Mouse (Mus musculus): ENCODE results near the gene Prex1. TPM values are rescaled to one million over a fixed set of nuclear protein-coding genes. Genes with fewer than 3 reads are reported as not detected.
A peak's percentile ranks its signal among the peaks of the same experiment; 100 is the strongest.

Prex1 gene
- polyA plus RNA-seq, 1 experiment from 2014 or later: 11.6 TPM

GRCm38 (mm10) chr2:166664506-166664905 lies 49.1 kb downstream of the Prex1 start:
- Histone ChIP-seq H3K9me3 (replicated peaks; ENCODE audit: control insufficient read depth, low read length) (no peaks in the 10 kb centered on the region), H3K27ac (ENCODE audit: low read length) (no peak overlapping the region), H3K27me3 (ENCODE audit: control insufficient read depth, insufficient read depth, low read length) (no peaks in the 10 kb centered on the region), H3K4me1 (ENCODE audit: control insufficient read depth, insufficient read depth, low read length) (peaks cover 22% of the 10 kb centered on the region), H3K4me2 (ENCODE audit: low read depth, low read length) (no peak overlapping the region), H3K9ac (ENCODE audit: low read length) (no peak overlapping the region), H3K4me3 (ENCODE audit: low read length) (no peak overlapping the region), H3K36me3 (ENCODE audit: control insufficient read depth, insufficient read depth) (no peaks in the 10 kb centered on the region)
- ATAC-seq (replicated peaks; ENCODE audit: extremely low read depth, insufficient read depth, low FRiP score): no peak
- 84% methylated on average over 15 of the region's 15 CpGs for WGBS

GRCm38 (mm10) chr2:166663250-166663961 lies 50.2 kb downstream of the Prex1 start:
- Histone ChIP-seq H3K4me1 (ENCODE audit: control insufficient read depth, insufficient read depth, low read length) (peaks cover 17% of the 10 kb centered on the region), H3K27me3 (ENCODE audit: control insufficient read depth, insufficient read depth, low read length) (no peaks in the 10 kb centered on the region), H3K4me2 (ENCODE audit: low read depth, low read length) (no peak overlapping the region), H3K36me3 (ENCODE audit: control insufficient read depth, insufficient read depth) (no peaks in the 10 kb centered on the region), H3K9ac (ENCODE audit: low read length) (no peak overlapping the region), H3K9me3 (replicated peaks; ENCODE audit: control insufficient read depth, low read length) (no peaks in the 10 kb centered on the region), H3K27ac (ENCODE audit: low read length) (no peak overlapping the region), H3K4me3 (ENCODE audit: low read length) (no peak overlapping the region)
- 90% methylated on average over 9 of the region's 9 CpGs for WGBS
- ATAC-seq (replicated peaks; ENCODE audit: extremely low read depth, insufficient read depth, low FRiP score): 0 out of 2 replicates have a peak, but pooled peaks have one; percentile 10

GRCm38 (mm10) chr2:166662595-166663160 lies 51.0 kb downstream of the Prex1 start:
- Histone ChIP-seq H3K4me2 (ENCODE audit: low read depth, low read length) (no peak overlapping the region), H3K27ac (ENCODE audit: low read length) (no peak overlapping the region), H3K9ac (ENCODE audit: low read length) (no peak overlapping the region), H3K4me1 (ENCODE audit: control insufficient read depth, insufficient read depth, low read length) (peaks cover 10% of the 10 kb centered on the region), H3K27me3 (ENCODE audit: control insufficient read depth, insufficient read depth, low read length) (no peaks in the 10 kb centered on the region), H3K36me3 (ENCODE audit: control insufficient read depth, insufficient read depth) (no peaks in the 10 kb centered on the region), H3K9me3 (replicated peaks; ENCODE audit: control insufficient read depth, low read length) (no peaks in the 10 kb centered on the region), H3K4me3 (ENCODE audit: low read length) (no peak overlapping the region)
- WGBS: 73% methylated on average over 6 of the region's 6 CpGs
- no peak for ATAC-seq (replicated peaks; ENCODE audit: extremely low read depth, insufficient read depth, low FRiP score)

- Histone ChIP-seq H3K9ac (ENCODE audit: low read length) (no peak overlapping the region), H3K4me3 (ENCODE audit: low read length) (no peak overlapping the region), H3K27me3 (ENCODE audit: control insufficient read depth, insufficient read depth, low read length) (no peaks in the 10 kb centered on the region), H3K4me1 (ENCODE audit: control insufficient read depth, insufficient read depth, low read length) (peaks cover 6% of the 10 kb centered on the region), H3K27ac (ENCODE audit: low read length) (no peak overlapping the region), H3K36me3 (ENCODE audit: control insufficient read depth, insufficient read depth) (no peaks in the 10 kb centered on the region), H3K9me3 (replicated peaks; ENCODE audit: control insufficient read depth, low read length) (no peaks in the 10 kb centered on the region), H3K4me2 (ENCODE audit: low read depth, low read length) (no peak overlapping the region)
- WGBS: 47% methylated on average over 3 of the region's 3 CpGs
- no peak for ATAC-seq (replicated peaks; ENCODE audit: extremely low read depth, insufficient read depth, low FRiP score)
These were observed 51.7 kb downstream of the Prex1 start for GRCm38 (mm10) chr2:166661971-166662370.

- no peak for ATAC-seq (replicated peaks; ENCODE audit: extremely low read depth, insufficient read depth, low FRiP score)
- no peak overlapping the region for H3K9ac ChIP-seq (ENCODE audit: low read length)
- H3K36me3 ChIP-seq (ENCODE audit: control insufficient read depth, insufficient read depth): no peaks in the 10 kb centered on the region
- no peaks in the 10 kb centered on the region for H3K27me3 ChIP-seq (ENCODE audit: control insufficient read depth, insufficient read depth, low read length)
- peaks cover 6% of the 10 kb centered on the region for H3K4me1 ChIP-seq (ENCODE audit: control insufficient read depth, insufficient read depth, low read length)
- no peaks in the 10 kb centered on the region for H3K9me3 ChIP-seq (replicated peaks; ENCODE audit: control insufficient read depth, low read length)
- WGBS: 76% methylated on average over 12 of the region's 12 CpGs
- no peak overlapping the region for H3K4me3 ChIP-seq (ENCODE audit: low read length)
- H3K4me2 ChIP-seq (ENCODE audit: low read depth, low read length): no peak overlapping the region
- H3K27ac ChIP-seq (ENCODE audit: low read length): no peak overlapping the region
These were observed 52.1 kb downstream of the Prex1 start for GRCm38 (mm10) chr2:166661498-166661897.

- Histone ChIP-seq H3K27ac (ENCODE audit: low read length) (peak overlapping the region; percentile 72), H3K4me2 (ENCODE audit: low read depth, low read length) (no peak overlapping the region), H3K4me1 (ENCODE audit: control insufficient read depth, insufficient read depth, low read length) (peaks cover 14% of the 10 kb centered on the region), H3K9ac (ENCODE audit: low read length) (no peak overlapping the region), H3K36me3 (ENCODE audit: control insufficient read depth, insufficient read depth) (no peaks in the 10 kb centered on the region), H3K4me3 (ENCODE audit: low read length) (no peak overlapping the region), H3K27me3 (ENCODE audit: control insufficient read depth, insufficient read depth, low read length) (no peaks in the 10 kb centered on the region), H3K9me3 (replicated peaks; ENCODE audit: control insufficient read depth, low read length) (no peaks in the 10 kb centered on the region)
- WGBS: 59% methylated on average over 3 of the region's 3 CpGs
- no peak for ATAC-seq (replicated peaks; ENCODE audit: extremely low read depth, insufficient read depth, low FRiP score)
These were observed 55.3 kb downstream of the Prex1 start for GRCm38 (mm10) chr2:166658380-166658779.

GRCm38 (mm10) chr2:166657451-166658011 lies 56.1 kb downstream of the Prex1 start:
- ATAC-seq (replicated peaks; ENCODE audit: extremely low read depth, insufficient read depth, low FRiP score): no peak; the same call in none of the 2 replicates
- H3K27me3 ChIP-seq (ENCODE audit: control insufficient read depth, insufficient read depth, low read length): no peaks in the 10 kb centered on the region
- no peak overlapping the region; the same call in 1 of the 2 replicates for H3K9ac ChIP-seq (ENCODE audit: low read length)
- peaks cover 14% of the 10 kb centered on the region for H3K4me1 ChIP-seq (ENCODE audit: control insufficient read depth, insufficient read depth, low read length)
- 56% methylated on average over 10 of the region's 10 CpGs for WGBS
- H3K27ac ChIP-seq (ENCODE audit: low read length): peak overlapping the region; percentile 72
- no peak overlapping the region for H3K4me3 ChIP-seq (ENCODE audit: low read length)
- peak overlapping the region; percentile 20; the same call in 1 of the 2 replicates for H3K4me2 ChIP-seq (ENCODE audit: low read depth, low read length)
- H3K36me3 ChIP-seq (ENCODE audit: control insufficient read depth, insufficient read depth): no peaks in the 10 kb centered on the region
- H3K9me3 ChIP-seq (replicated peaks; ENCODE audit: control insufficient read depth, low read length): no peaks in the 10 kb centered on the region

GRCm38 (mm10) chr2:166656630-166657029 lies 57.0 kb downstream of the Prex1 start:
- Histone ChIP-seq H3K9me3 (replicated peaks; ENCODE audit: control insufficient read depth, low read length) (no peaks in the 10 kb centered on the region), H3K36me3 (ENCODE audit: control insufficient read depth, insufficient read depth) (no peaks in the 10 kb centered on the region), H3K4me1 (ENCODE audit: control insufficient read depth, insufficient read depth, low read length) (peaks cover 14% of the 10 kb centered on the region), H3K9ac (ENCODE audit: low read length) (no peak overlapping the region), H3K4me3 (ENCODE audit: low read length) (0 out of 2 replicates have a peak overlapping the region, but pooled peaks have one; percentile 3), H3K27ac (ENCODE audit: low read length) (peak overlapping the region; percentile 72), H3K4me2 (ENCODE audit: low read depth, low read length) (peak overlapping the region; percentile 41; the same call in 1 of the 2 replicates), H3K27me3 (ENCODE audit: control insufficient read depth, insufficient read depth, low read length) (no peaks in the 10 kb centered on the region)
- no peak for ATAC-seq (replicated peaks; ENCODE audit: extremely low read depth, insufficient read depth, low FRiP score)
- WGBS: 65% methylated on average over 4 of the region's 4 CpGs
